Mouse (Mus musculus): ENCODE results near the gene Cdh22. TPM values are rescaled to one million over a fixed set of nuclear protein-coding genes. Genes with fewer than 3 reads are reported as not detected.

The Cdh22 gene
- polyA plus RNA-seq, 1 experiment from 2014 or later, result not detected

GRCm38 (mm10) chr2:165157900-165158299 is 76.8 kb downstream of the Cdh22 start:
- H3K9ac ChIP-seq (replicated peaks), result no peak overlapping the region
- no peak for TF ChIP-seq EP300 (IDR thresholded peaks at IDR 0.05; ENCODE audit: low read depth)
- no peak for TF ChIP-seq CTCF (IDR thresholded peaks at IDR 0.05; ENCODE audit: low read depth)
- H3K27ac ChIP-seq (ENCODE audit: low read depth), result no peak overlapping the region
- H3K36me3 ChIP-seq (replicated peaks; ENCODE audit: insufficient read depth, low read length), result no peaks in the 10 kb centered on the region
- WGBS (ENCODE audit: insufficient replicate concordance), result 63% methylated on average over 11 of the region's 11 CpGs
- no peak overlapping the region for H3K4me2 ChIP-seq (ENCODE audit: low read depth, low read length)
- ATAC-seq, result no peak
- H3K27me3 ChIP-seq (ENCODE audit: insufficient read depth, low read length), result no peaks in the 10 kb centered on the region
- no peak overlapping the region for H3K4me3 ChIP-seq (ENCODE audit: low read depth, low read length)
- no peaks in the 10 kb centered on the region for H3K4me1 ChIP-seq (ENCODE audit: insufficient read depth)
- no peaks in the 10 kb centered on the region for H3K9me3 ChIP-seq (ENCODE audit: low read length)
- DNase-seq, result no peak

GRCm38 (mm10) chr2:165153006-165153405 is 81.6 kb downstream of the Cdh22 start:
- TF ChIP-seq CTCF (IDR thresholded peaks at IDR 0.05; ENCODE audit: low read depth), result no peak
- TF ChIP-seq EP300 (IDR thresholded peaks at IDR 0.05; ENCODE audit: low read depth), result no peak
- ATAC-seq (no peak), DNase-seq (no peak)
- Histone ChIP-seq H3K4me1 (ENCODE audit: insufficient read depth) (no peaks in the 10 kb centered on the region), H3K36me3 (replicated peaks; ENCODE audit: insufficient read depth, low read length) (no peaks in the 10 kb centered on the region), H3K9ac (replicated peaks) (no peak overlapping the region), H3K4me2 (ENCODE audit: low read depth, low read length) (no peak overlapping the region), H3K27me3 (ENCODE audit: insufficient read depth, low read length) (no peaks in the 10 kb centered on the region), H3K4me3 (ENCODE audit: low read depth, low read length) (no peak overlapping the region), H3K9me3 (ENCODE audit: low read length) (no peaks in the 10 kb centered on the region), H3K27ac (ENCODE audit: low read depth) (no peak overlapping the region)
- 21% methylated on average over 12 of the region's 12 CpGs for WGBS (ENCODE audit: insufficient replicate concordance)

- no peak overlapping the region for H3K4me2 ChIP-seq (ENCODE audit: low read depth, low read length)
- no peak overlapping the region for H3K27ac ChIP-seq (ENCODE audit: low read depth)
- WGBS (ENCODE audit: insufficient replicate concordance), result 52% methylated on average over 3 of the region's 3 CpGs
- no peak overlapping the region for H3K4me3 ChIP-seq (ENCODE audit: low read depth, low read length)
- H3K9ac ChIP-seq (replicated peaks), result no peak overlapping the region
- H3K4me1 ChIP-seq (ENCODE audit: insufficient read depth), result no peaks in the 10 kb centered on the region
- no peak for DNase-seq
- no peak for TF ChIP-seq CTCF (IDR thresholded peaks at IDR 0.05; ENCODE audit: low read depth)
- TF ChIP-seq EP300 (IDR thresholded peaks at IDR 0.05; ENCODE audit: low read depth), result no peak
- no peak for ATAC-seq
- H3K36me3 ChIP-seq (replicated peaks; ENCODE audit: insufficient read depth, low read length), result no peaks in the 10 kb centered on the region
- no peaks in the 10 kb centered on the region for H3K9me3 ChIP-seq (ENCODE audit: low read length)
- H3K27me3 ChIP-seq (ENCODE audit: insufficient read depth, low read length), result no peaks in the 10 kb centered on the region
Observed at GRCm38 (mm10) chr2:165149741-165150140, 84.9 kb downstream of the Cdh22 start.

- H3K27me3 ChIP-seq (ENCODE audit: insufficient read depth, low read length), result peaks cover 6% of the 10 kb centered on the region; the same call in 1 of the 2 replicates
- no peak for DNase-seq
- no peak overlapping the region for H3K4me3 ChIP-seq (ENCODE audit: low read depth, low read length)
- H3K4me2 ChIP-seq (ENCODE audit: low read depth, low read length), result no peak overlapping the region
- TF ChIP-seq CTCF (IDR thresholded peaks at IDR 0.05; ENCODE audit: low read depth) (no peak), EP300 (IDR thresholded peaks at IDR 0.05; ENCODE audit: low read depth) (no peak)
- H3K36me3 ChIP-seq (replicated peaks; ENCODE audit: insufficient read depth, low read length), result no peaks in the 10 kb centered on the region
- 67% methylated on average over 13 of the region's 13 CpGs for WGBS (ENCODE audit: insufficient replicate concordance)
- no peak overlapping the region for H3K9ac ChIP-seq (replicated peaks)
- no peaks in the 10 kb centered on the region for H3K4me1 ChIP-seq (ENCODE audit: insufficient read depth)
- H3K9me3 ChIP-seq (ENCODE audit: low read length), result no peaks in the 10 kb centered on the region
- H3K27ac ChIP-seq (ENCODE audit: low read depth), result no peak overlapping the region
- no peak for ATAC-seq
Observed at GRCm38 (mm10) chr2:165145821-165146220, 88.8 kb downstream of the Cdh22 start.

GRCm38 (mm10) chr2:165143487-165143886 is 91.2 kb downstream of the Cdh22 start:
- Histone ChIP-seq H3K36me3 (replicated peaks; ENCODE audit: insufficient read depth, low read length) (no peaks in the 10 kb centered on the region), H3K4me3 (ENCODE audit: low read depth, low read length) (no peak overlapping the region), H3K27ac (ENCODE audit: low read depth) (no peak overlapping the region), H3K9me3 (ENCODE audit: low read length) (no peaks in the 10 kb centered on the region), H3K4me2 (ENCODE audit: low read depth, low read length) (no peak overlapping the region), H3K27me3 (ENCODE audit: insufficient read depth, low read length) (peaks cover 6% of the 10 kb centered on the region; the same call in 1 of the 2 replicates), H3K9ac (replicated peaks) (no peak overlapping the region), H3K4me1 (ENCODE audit: insufficient read depth) (no peaks in the 10 kb centered on the region)
- TF ChIP-seq EP300 (IDR thresholded peaks at IDR 0.05; ENCODE audit: low read depth), result no peak
- no peak for TF ChIP-seq CTCF (IDR thresholded peaks at IDR 0.05; ENCODE audit: low read depth)
- WGBS (ENCODE audit: insufficient replicate concordance), result 67% methylated on average over 14 of the region's 14 CpGs
- no peak for ATAC-seq
- no peak for DNase-seq

- ATAC-seq (no peak), DNase-seq (no peak)
- Histone ChIP-seq H3K27me3 (ENCODE audit: insufficient read depth, low read length) (0 out of 2 replicates have a peak, but pooled peaks cover 22% of the 10 kb centered on the region), H3K4me2 (ENCODE audit: low read depth, low read length) (no peak overlapping the region), H3K9ac (replicated peaks) (no peak overlapping the region), H3K4me1 (ENCODE audit: insufficient read depth) (no peaks in the 10 kb centered on the region), H3K4me3 (ENCODE audit: low read depth, low read length) (no peak overlapping the region), H3K36me3 (replicated peaks; ENCODE audit: insufficient read depth, low read length) (no peaks in the 10 kb centered on the region), H3K9me3 (ENCODE audit: low read length) (no peaks in the 10 kb centered on the region), H3K27ac (ENCODE audit: low read depth) (no peak overlapping the region)
- 13% methylated on average over 16 of the region's 16 CpGs for WGBS (ENCODE audit: insufficient replicate concordance)
- TF ChIP-seq CTCF (IDR thresholded peaks at IDR 0.05; ENCODE audit: low read depth) (no peak), EP300 (IDR thresholded peaks at IDR 0.05; ENCODE audit: low read depth) (no peak)
Observed at GRCm38 (mm10) chr2:165136049-165136448, 98.6 kb downstream of the Cdh22 start.

- no peak for DNase-seq
- 0% methylated on average over 15 of the region's 15 CpGs for WGBS (ENCODE audit: insufficient replicate concordance)
Observed at GRCm38 (mm10) chr2:165133566-165133965, 101.1 kb downstream of the Cdh22 start.

More at GRCm38 (mm10) chr2:165133566-165133965, 101.1 kb downstream of the Cdh22 start:
- no peak for TF ChIP-seq CTCF (IDR thresholded peaks at IDR 0.05; ENCODE audit: low read depth)
- Histone ChIP-seq H3K36me3 (replicated peaks; ENCODE audit: insufficient read depth, low read length) (no peaks in the 10 kb centered on the region), H3K9ac (replicated peaks) (no peak overlapping the region), H3K4me3 (ENCODE audit: low read depth, low read length) (no peak overlapping the region), H3K27me3 (ENCODE audit: insufficient read depth, low read length) (0 out of 2 replicates have a peak, but pooled peaks cover 22% of the 10 kb centered on the region), H3K9me3 (ENCODE audit: low read length) (no peaks in the 10 kb centered on the region), H3K4me1 (ENCODE audit: insufficient read depth) (no peaks in the 10 kb centered on the region), H3K27ac (ENCODE audit: low read depth) (no peak overlapping the region), H3K4me2 (ENCODE audit: low read depth, low read length) (no peak overlapping the region)
- ATAC-seq, result no peak
